Mouse (Mus musculus): ENCODE data around the gene Gsc2. TPM values are rescaled to one million over a fixed set of nuclear protein-coding genes. Genes with fewer than 3 reads are reported as not detected.

The Gsc2 gene
- polyA plus RNA-seq, 2 experiments from 2014 or later, result not detected

Other genes with a start within 250 kb of the Gsc2 start
- gene Med15, start 182.2 kb downstream of the Gsc2 start, polyA plus RNA-seq (2017; shearing (Covaris generic)), result 10 to 100 TPM; 66.5 to 89.2 TPM
- gene Klhl22, start 155.4 kb downstream of the Gsc2 start, polyA plus RNA-seq (2017; shearing (Covaris generic)), result 10 to 100 TPM; 11.8 to 16.3 TPM
- not detected for gene Scarf2, start 117.8 kb downstream of the Gsc2 start, polyA plus RNA-seq (2017; shearing (Covaris generic))
- gene B830017H08Rik, start 81.9 kb downstream of the Gsc2 start, polyA plus RNA-seq (2017; shearing (Covaris generic)), result not detected
- 1 to 10 TPM; 2.7 to 3.3 TPM for gene Car15, start 76.7 kb downstream of the Gsc2 start, polyA plus RNA-seq (2017; shearing (Covaris generic))
- gene Gm20518, start 23.4 kb downstream of the Gsc2 start, polyA plus RNA-seq (2017; shearing (Covaris generic)), result under 1 TPM in 1 of 2 experiments, not detected in 1; 0.15 TPM
- gene Tssk1, start 20.8 kb downstream of the Gsc2 start, polyA plus RNA-seq (2017; shearing (Covaris generic)), result not detected
- gene Dgcr2, start 16.5 kb downstream of the Gsc2 start, polyA plus RNA-seq (2017; shearing (Covaris generic)), result 10 to 100 TPM; 17.6 to 20.8 TPM
- not detected for gene Tssk2, start 16.4 kb downstream of the Gsc2 start, polyA plus RNA-seq (2017; shearing (Covaris generic))
- gene Ess2, start 3.7 kb downstream of the Gsc2 start, polyA plus RNA-seq (2017; shearing (Covaris generic)), result 10 to 100 TPM; 24.1 to 40.2 TPM
- 10 to 100 TPM in 1 of 2 experiments, 1 to 10 TPM in 1; 6.3 to 13.1 TPM for gene Slc25a1, start 13.2 kb upstream of the Gsc2 start, polyA plus RNA-seq (2017; shearing (Covaris generic))
- not detected for gene Vpreb2, start 65.4 kb upstream of the Gsc2 start, polyA plus RNA-seq (2017; shearing (Covaris generic))
- 10 to 100 TPM; 15.6 to 19.7 TPM for gene Dgcr6, start 137.8 kb upstream of the Gsc2 start, polyA plus RNA-seq (2017; shearing (Covaris generic))
- gene Prodh, start 175.1 kb upstream of the Gsc2 start, polyA plus RNA-seq (2017; shearing (Covaris generic)), result 1 to 10 TPM; 2.9 to 4.2 TPM
- gene Rtn4r, start 212.6 kb upstream of the Gsc2 start, polyA plus RNA-seq (2017; shearing (Covaris generic)), result not detected